Mouse (Mus musculus) adrenal gland, postnatal 25 days (tissue): ENCODE results near the gene Zfp444. TPM values are rescaled to one million over a fixed set of nuclear protein-coding genes. Genes with fewer than 3 reads are reported as not detected.
A peak's percentile ranks its signal among the peaks of the same experiment; 100 is the strongest.

Source experiments
- DNase-seq: peaks from one replicate; pipeline ENCODE4 v3.0.0; 2021; ENCODE audit warnings: mixed read lengths
- long read RNA-seq: library from polyadenylated mRNA; stranded (forward); transcript quantifications from one replicate; pipeline ENCODE4 v2.0.0, GENCODE M21; 2021
- total RNA-seq: library from RNA; stranded (reverse); gene quantifications from 2 replicates; pipeline ENCODE4 v1.2.3, GENCODE M21; 2021

Zfp444 gene
- total RNA-seq = 21.6 and 31.8 TPM in 2 replicates
- long read RNA-seq, transcript Zfp444-203 (5 exons, 1,648 nt) = major isoform, 14 of 39 reads
- long read RNA-seq, transcript Zfp444-201 (4 exons, 2,467 nt) = minor isoform, 10 of 39 reads
- long read RNA-seq, partial matches to known transcripts = 4 of 39 reads
- long read RNA-seq, other reads (novel, unspliced or antisense) = 11 of 39 reads

DNA sequence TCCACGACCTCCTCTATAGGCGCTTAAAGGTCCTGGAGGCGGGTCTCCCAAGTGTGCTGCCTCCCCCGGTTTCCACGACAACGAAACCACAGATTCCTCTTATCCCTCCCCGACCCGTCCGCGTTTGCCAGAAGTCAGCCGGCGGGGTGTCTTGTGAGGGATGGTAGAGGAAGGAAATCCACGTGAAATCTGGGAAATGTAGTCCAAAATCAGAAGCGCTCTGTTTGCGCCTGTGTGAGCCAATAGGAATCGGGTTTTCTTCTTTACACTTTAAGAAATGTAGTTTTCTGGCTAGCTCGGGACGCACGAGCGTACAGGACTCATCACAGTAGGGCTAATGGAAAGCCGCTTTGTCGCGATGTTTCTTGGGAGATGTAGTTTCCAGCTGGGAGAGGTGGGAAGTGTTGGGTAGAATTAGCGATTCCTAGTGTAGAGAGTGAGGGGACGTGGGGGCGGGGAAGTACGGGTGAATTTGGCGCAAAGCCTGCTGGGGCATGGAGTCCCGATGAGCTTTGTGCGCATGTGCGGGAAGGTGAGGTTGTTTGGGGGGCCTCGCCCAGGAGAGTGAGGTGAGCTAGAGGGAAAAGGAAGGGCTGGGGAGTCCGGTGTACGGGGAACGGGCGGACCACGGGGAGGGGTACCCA is at the start of gene Zfp444:
Gene Zfp444 (plus strand): TSS at position 221 of the 644 bp plus-strand sequence.
- DNase-seq = peak; percentile 98

DNA sequence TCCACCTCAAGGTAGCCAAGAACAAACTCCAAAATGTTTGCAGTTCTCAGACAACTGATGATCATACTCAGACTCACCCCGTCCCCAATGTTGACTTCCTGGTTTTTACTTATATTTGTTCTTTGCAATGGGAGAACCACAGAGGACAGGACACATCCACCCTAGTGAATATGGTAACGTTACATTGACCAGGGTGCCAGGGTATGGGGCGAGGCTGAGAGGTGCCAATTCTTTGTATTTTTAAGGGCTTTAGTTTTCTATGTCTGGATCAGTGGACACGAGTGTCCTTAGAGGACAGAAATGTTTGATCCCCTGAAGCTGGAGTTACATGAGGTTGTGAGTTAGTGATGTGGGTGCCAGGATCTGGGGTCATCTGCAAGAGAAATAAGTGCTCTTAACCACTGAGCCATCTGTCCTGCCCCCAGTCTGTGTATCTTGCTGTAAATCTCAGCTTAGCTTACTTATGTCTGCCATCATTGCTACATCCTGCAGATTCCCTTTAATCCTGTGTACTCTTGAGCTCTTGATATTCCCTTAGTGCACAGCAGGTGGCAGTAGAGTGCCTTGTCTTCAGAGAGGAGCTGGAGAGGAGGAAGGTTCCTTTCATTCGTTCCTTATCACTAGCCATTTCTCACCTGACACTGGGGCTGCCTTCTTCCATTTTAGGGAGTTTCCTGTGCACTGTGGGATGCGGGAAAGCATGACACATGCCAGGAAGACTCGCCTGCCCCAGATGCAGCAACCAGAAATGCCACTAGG is 45.2 kb upstream of the Zfp444 start:
- DNase-seq = peak; percentile 72

DNA sequence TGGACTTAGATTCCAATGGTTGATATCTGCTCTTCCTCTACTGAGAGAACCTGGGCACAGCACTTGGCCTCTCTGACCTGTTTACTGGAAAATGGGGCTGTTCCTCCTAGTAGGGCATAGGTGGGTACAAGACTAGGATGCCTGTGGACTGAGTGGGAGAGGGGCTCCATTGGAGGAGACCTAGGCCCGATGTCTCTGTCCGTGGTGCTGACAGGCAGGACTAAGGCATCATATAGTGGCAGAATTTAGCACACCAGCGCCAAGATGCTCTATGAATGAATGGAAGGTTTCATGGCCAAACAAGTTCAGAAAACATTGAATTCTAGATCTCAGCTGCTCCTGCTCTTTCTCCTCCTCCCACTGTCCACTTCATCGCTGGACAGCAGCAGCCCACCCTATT is 41.7 kb upstream of the Zfp444 start:
- DNase-seq = no peak

DNA sequence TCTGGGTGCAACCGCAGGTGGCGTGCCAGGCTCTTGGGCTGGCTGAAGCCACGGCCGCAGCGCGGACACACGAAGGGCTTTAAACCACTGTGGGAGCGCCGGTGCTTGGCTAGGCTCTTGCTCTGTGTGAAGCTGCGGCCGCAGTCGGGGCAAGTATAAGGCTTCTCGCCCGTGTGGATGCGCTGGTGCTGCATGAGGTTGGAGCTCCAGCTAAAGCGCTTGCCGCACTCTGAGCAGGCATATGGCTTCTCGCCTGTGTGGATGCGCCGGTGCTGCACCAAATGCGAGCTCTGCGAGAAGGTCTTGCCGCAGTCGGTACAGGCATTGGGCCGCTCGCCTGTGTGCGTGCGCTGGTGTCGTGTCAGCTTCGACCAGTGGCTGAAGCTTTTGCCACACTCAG is 39.4 kb upstream of the Zfp444 start:
- DNase-seq = no peak

DNA sequence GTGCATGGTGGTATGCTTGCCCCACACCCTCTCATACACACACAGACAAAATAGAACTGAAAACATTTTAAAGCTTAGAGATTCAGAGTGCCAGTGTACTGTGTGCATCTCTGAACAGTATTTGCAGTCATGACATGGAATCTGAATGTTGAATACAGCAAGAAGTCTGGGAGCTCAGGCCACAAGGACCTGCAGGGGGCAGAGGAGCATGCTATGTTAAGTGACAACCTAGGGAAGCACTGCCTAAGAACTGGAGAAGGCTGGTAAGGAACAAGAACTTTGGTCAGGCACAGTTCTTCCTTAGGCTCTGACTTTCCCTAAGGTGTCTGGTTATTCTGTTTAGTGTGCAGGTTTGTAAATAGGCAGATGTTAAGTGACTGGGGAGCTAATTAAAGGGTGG is 35.5 kb upstream of the Zfp444 start:
- no peak for DNase-seq

DNA sequence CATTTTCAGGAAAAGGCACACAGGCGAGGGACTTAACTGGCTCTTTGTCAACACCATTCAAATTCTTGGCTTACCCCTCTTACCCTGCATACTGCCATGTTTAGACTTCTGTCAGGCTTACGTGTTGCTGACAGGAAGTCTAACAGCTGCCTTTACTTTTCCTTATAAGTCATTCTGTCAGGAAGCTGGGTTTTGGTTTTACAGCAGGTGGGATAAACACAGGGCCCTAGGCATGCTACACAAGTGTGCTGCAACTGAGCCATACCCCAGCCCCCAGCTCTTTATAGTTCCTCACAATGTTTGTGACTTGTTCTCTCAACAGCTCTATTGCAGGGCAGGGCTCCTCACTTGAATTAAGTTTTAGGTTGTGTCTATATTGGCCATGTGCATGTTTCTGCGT is 32.7 kb upstream of the Zfp444 start:
- DNase-seq = no peak

DNA sequence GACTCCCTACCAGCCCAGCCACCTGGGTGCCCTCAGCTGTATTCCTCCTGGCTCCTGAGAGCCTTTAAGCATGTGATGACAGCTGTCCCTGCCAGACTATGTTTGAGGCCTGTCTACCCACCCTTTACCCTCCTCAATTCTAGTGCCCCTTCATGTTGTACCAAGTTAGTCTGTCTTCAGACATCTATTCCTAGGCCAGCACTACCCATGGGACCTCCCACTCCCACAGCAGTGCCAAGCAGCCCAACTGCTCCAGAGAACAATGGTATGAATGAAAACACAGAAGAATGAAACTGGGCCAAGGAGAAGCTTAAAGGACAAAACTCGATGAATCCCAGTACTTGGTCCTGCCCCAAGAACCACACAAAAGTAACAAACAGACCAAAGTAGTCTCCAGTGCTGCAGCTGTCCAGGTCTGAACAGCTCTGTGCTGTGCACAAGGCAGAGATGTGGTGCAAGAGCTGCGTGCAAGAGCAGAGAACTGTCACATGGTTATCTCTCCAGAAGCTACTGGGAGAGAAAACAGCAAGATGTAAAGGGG is 28.0 kb upstream of the Zfp444 start:
- no peak for DNase-seq

DNA sequence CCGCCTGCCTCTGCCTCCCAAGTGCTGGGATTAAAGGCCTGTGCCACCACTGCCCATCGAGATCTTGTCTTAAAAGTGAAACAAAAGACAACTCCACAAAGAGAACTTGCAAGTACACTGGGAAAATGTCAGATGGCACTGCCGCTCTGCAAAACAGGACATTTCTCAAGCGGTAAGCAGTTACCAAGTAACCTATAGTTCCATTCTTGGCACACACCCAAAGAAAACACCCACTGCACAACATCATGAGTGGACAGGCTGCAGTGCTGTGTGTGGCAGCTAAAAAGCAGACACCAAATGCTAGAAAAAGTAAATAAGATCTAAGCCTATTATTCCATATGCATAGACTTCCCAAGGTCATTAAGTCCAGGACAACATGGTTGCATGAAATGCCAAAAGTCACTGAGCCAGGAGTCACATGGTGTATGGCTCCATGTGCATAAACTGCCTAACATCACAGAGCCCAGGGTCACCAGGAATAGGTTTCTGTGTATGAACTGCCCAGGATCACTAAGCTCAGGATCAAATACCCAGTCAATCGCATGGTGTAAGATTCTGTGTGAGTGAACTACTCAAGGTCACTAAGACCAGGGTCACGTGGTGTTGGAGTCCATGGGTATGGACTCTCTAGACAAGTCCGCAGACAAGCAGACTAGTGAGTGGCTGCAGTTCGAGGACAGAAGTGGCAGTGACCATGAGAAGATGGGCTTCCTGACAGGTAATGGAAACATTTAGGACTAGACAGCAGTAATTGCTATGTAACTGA is 26.4 kb upstream of the Zfp444 start:
- DNase-seq = no peak

DNA sequence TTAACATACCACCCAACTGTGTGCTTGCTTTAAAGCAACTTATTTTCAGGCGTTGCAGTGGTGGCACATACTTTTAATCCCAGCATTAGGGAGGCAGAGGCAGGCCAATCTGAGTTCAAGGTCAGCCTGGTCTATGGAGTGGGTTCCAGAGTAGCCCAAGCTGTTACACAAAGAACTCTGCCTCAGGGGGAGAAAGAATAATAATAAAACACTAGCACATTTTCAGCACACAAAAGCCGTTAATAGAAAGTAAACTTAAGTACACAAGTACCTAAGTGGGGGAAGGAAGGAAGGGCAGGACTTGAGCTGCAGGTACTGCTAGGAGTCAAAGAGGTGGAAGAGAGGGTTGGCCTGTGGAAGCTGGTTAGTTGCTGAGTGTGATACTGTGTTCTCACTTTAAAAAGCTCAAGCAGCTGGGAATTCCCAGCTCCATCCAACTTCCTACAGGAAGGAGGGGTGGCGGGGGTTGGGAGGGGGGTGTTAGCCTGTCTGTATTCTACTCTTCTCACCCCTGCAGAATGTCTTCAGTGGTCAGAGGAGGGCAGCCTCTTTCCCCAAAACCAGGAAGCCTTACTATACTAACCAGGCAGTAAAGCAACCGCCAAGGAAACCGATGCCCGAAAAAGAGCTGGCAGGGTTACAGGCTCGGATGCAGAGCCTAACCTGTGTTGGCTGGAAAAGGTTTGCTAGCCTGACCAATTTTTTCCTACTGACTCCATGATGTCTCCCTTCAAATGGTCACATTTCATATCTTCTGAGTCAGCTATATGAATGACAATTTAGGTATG is 25.6 kb upstream of the Zfp444 start:
- DNase-seq = no peak

DNA sequence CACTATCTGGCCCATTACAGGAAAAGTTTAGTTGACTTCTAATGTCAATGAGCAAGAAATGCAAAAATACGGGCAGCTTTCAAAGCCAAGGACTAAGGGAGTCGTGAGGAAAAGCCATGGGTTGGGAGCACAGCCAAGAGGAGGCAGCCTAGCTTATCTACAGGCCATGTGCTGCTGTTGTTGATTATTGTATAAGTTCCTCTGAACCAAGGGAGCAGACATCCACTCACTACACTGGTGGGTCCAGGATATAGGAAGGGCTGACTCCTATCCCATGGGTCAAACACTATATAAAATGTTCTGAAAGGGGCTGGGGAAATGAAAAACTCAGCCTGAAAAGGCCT is 25.1 kb upstream of the Zfp444 start:
- peak; percentile 60 for DNase-seq

DNA sequence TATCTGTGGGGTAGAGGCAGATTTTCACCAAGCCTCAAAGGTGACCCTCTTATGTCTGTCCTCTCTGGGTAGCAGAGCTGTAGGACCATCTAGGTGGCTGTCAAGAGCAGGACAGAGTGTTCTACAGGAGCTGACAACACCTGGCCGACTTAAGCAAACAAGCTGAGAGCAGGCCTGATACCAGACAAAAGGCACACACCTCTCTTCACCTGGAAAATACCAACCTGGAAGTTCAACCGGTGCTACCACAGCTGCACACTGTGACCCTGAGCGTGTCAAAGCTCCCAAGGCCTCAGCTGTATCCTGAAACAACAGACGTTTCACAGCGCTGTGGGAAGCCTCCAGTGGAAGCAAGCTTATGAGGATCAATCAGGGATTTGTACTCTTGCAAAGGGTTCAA is 24.3 kb upstream of the Zfp444 start:
- no peak for DNase-seq

DNA sequence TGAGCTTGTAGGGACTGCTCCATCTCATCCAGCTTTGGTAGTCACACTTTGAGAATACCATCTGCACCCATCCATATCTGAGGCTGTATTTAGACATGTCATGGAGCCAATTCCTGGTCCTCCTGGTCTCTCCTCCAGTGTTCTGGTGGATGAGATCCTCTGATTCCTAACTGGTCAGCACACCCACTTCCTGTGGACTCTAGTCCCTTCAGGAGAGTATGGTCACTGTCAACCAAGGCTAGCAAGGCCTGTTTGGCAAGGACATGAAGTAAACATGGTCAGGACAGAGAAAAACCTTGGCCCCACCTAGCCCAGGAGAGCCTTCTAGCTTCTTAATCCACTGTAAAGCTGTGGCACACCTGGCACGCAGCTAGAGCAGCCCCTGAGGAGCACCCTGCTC is 20.8 kb upstream of the Zfp444 start:
- DNase-seq = no peak

DNA sequence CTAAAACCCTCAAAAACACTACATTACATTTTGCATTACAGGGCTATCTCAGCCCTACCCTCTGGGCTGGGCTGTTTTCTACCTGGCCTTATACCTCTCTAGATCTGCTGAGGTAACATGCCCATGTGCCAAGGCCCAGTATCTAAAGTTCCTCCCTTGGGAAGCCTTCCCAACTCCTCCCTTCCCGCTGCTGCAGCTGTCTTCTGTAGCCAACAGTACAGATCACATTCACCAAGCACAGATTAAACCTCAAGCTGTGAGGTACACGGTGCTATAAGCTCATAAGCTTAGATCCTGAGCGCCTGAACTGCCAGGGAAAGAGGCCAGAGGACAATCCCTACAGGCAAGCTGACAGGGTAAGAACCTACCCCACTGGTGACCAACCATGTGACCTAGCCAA is 20.0 kb upstream of the Zfp444 start:
- DNase-seq = no peak

DNA sequence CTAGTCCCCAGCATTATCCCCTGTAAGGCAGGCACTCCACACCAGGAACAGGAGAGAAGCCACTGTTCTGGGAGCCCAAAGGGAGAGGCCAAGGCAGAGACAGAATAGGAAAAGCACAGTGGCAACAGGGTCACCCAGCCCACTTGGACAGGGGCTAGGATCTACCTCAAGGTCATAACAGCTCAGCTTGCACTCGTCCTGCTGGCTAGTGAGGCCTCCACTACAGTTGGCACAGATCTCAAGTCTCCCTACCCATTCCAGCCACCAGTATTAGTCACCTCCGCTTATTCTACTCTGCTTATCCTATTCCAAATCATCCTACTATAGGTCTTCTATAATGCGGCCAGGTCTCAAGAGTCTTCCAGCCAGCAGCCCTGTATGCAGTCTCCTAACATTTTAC is 18.9 kb upstream of the Zfp444 start:
- peak; percentile 37 for DNase-seq

DNA sequence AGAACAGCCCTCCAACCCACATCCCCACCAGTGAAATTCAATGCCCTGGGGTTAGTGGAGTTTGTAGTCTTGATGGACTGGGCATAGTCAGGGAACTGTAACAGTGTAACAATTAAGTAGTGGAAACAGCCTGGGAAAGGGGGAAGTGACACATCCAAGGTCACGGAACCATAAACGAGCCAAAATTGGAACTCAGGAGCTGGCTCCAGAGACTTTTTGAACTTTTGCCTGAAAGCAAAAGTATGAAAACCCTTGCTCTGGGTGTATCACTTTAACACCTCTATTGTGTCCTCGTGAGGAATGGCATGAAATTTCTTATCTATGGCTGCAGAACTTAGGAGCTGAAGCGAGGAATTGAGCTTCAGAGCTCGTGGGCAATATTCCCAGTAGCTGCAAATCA is 17.9 kb upstream of the Zfp444 start:
- DNase-seq = no peak

DNA sequence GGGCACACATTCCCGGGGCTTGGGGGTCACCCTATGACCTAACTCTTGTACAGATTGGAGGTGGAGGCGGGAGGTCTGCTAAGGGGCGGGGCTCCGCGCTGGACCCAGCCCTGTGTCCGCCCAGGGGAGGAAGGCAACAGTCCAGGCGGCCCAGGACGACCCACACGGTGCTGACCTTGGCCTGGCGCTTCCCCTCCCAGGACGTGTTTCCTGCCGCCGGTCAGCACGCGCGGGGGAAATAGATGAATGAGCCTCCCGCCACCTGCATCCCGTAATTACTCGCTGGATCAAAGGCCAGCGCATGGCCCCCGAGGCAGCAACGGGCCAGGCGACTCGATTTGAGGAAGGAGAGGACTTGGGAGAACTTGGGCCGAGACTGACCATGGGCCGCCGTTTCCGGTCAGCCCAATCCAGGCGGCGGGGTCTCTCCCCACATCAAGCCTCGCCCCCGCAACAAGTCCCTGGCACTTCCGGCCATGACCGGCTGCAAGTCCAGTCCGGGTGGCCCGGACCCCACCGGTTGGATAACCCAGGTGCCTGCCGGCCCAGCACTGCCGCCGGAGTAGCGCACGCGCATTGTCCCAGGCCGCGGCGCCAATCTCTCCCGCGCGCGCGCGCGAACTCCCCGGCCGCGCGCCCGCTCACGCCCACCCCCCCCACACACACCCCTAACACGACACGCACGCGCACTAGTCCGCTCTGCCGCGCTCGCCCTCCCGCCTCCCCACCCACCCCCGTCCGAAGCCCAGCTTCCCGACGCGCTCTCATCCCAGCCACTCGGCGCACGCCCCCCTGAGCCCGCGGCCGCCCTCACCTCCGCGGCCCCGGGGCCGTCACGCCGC is 16.8 kb upstream of the Zfp444 start:
- peak; percentile 88 for DNase-seq

DNA sequence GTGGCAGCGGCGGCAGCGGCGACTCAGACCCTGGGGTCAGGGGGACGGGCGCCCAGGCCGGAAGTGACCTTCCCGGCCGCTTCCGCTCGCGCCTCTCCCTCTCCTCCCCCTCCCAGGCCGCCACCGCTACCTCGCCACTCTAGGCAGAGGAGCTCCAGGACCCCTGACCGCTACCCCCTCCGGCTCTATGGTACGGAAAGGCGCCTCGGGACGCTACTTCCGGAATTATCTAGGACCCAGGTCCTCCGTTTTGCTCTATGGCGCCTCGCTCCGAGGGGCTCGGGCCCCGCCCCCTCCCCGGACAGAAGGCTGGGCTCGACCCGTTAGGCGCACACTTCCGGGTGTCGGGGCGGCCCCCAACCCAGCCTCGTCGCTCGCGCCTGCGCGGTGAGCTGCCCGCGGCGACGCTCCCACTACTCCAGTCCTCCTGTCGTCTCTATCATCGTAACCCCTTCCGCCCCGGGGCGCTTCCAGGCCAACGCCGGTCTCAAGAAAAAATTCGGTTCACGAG is 16.1 kb upstream of the Zfp444 start, which contains the start of gene Zfp787:
Gene Zfp787 (minus strand): TSS at position 97 of the 511 bp plus-strand sequence.
- peak; percentile 97 for DNase-seq

DNA sequence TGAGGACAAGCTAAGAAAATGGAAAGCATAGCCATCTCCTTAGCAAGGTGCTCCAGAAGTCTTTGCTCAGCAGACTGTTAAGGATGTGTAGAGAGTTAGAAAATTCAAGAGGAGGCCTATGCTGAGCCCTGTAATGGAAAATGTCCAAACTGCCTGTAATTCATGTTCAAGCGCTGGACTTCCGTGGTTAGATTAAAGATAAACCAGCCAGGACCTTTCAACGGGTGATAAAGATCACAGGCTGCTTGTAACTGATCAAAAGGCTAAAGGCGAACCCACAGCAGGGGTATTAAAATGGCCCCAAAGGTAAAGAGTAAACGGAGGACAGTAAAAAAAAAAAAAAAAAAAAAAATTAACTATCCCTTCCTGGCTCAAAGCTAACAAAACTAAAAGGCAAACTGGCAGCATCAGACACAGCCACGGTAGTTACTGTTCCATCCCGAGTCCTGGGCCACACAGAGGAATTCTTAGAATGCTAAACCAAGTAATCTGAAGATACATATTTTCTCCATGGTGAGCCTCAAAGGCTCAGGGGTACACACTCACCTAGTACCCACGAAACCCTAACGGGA is 15.0 kb upstream of the Zfp444 start:
- no peak for DNase-seq

DNA sequence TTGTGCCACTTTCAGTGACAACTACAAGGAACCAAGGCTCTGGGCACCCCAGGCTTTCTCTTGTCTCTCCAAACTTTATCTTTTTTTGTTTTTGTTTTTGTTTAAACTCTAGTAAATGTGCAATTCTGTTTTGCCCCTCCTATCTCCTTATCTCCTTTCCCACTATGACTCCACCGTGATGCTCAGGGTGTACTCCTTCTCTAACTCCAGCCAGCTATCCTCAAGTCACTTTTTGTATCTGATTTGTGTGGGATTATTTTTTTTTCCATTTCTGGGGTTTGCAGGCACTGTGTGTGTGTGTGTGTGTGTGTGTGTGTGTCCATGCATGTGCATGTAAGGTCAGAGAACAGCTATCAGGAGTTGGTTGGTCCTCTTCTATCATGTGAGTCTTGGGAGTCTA is 14.5 kb upstream of the Zfp444 start:
- DNase-seq = no peak

DNA sequence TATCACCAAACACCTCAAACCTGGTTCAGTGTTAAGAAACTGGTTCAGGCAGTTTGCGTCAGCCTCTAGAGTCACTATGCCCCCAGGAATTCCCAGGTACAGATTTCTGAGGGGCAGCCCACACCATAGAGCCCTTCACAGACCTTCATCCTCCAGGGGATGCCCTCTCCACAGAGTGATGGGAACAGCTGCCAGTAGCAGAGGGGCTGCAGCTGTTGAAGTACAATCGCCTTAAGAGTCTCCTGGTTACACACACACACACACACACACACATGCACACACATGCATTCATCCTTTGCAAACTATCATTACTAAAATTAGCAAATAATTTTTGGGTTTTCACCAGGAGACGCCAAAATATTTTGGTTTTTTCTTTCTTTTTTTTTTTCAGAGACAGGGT is 12.4 kb upstream of the Zfp444 start:
- DNase-seq = no peak
